Mouse (Mus musculus) adrenal gland, postnatal 25 days (tissue): ENCODE measurements at regions not wholly inside any gene's neighbourhood (a gene's known extent, or its start where the extent isn't known, plus 50 kb on each side); places are given as distances from the start of the nearest gene placed in this dataset.

Experiments used
- DNase-seq: peaks from one replicate; pipeline ENCODE4 v3.0.0; 2021; ENCODE audit warnings: mixed read lengths

- DNase-seq, result no peak
Observed at GRCm38 (mm10) chr3:131919476-131919875, 165.6 kb upstream of the Dkk2 start.

DNA sequence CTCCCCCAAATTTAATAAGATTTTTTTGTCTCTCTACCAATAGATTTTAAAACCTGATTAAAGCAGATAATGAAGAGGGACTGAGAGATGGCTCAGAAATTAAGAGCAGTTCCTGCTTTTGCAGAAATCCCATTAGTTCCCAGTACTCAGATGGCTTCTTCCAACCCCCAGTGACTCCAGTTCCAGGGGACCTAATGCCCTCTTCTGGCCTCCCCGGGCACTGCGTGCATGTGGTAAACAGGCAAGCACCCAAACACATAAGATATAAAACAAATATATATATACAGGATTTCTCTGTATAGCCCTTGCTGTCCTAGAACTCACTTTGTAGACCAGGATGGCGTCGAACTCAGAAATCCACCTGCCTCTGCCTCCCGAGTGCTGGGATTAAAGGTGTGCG is 163.9 kb upstream of the Dkk2 start:
- peak; percentile 52 for DNase-seq

GRCm38 (mm10) chr3:131922733-131923132 is 162.4 kb upstream of the Dkk2 start:
- no peak for DNase-seq

DNA sequence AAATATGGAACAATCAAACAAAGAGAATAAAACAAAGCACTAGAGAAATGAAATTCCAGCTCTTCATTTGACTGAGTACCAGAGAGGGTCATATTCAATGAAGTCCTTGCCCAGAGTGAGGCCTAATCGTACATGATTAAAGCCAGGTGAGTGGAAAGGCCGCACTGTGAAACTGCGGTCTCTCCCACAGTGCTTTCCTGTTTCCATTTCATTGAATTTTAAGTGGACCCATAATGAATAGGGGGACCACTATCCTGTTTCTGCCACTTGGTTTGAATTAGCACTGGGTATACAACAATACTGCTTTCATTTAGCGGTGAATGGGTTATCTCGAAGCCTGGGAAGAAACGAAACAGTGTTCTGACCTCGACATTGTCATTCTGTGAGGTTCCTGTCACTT is 144.2 kb upstream of the Dkk2 start:
- no peak for DNase-seq

- no peak for DNase-seq
Observed at GRCm38 (mm10) chr3:131941961-131942753, 142.9 kb upstream of the Dkk2 start.

- DNase-seq, result no peak
Observed at GRCm38 (mm10) chr3:131943436-131943835, 141.7 kb upstream of the Dkk2 start.

GRCm38 (mm10) chr3:131955771-131956170 is 129.3 kb upstream of the Dkk2 start:
- DNase-seq, result no peak

GRCm38 (mm10) chr3:131960636-131961035 is 124.5 kb upstream of the Dkk2 start:
- no peak for DNase-seq

GRCm38 (mm10) chr3:131961571-131961970 is 123.5 kb upstream of the Dkk2 start:
- no peak for DNase-seq

DNA sequence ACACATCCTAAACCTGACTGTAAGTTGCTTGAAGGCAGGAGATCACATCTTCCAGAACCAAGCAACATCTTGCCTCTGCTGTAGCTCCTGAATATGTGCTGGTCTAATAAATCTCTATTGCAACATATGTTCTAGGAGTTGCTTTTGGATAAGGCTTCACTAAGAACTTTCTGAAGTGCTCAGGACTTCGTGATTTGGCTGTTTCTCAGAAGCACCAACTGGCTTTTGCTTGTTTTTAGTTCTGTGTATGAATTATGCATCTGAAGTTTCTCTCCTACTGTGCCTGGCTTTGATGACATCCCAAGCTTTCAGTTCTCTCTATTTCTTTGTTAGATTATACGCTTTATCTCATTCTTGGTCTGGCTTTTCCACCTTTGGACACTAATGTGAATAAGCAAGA is 122.2 kb upstream of the Dkk2 start:
- DNase-seq, result no peak

GRCm38 (mm10) chr3:131964952-131965351 is 120.1 kb upstream of the Dkk2 start:
- no peak for DNase-seq

DNA sequence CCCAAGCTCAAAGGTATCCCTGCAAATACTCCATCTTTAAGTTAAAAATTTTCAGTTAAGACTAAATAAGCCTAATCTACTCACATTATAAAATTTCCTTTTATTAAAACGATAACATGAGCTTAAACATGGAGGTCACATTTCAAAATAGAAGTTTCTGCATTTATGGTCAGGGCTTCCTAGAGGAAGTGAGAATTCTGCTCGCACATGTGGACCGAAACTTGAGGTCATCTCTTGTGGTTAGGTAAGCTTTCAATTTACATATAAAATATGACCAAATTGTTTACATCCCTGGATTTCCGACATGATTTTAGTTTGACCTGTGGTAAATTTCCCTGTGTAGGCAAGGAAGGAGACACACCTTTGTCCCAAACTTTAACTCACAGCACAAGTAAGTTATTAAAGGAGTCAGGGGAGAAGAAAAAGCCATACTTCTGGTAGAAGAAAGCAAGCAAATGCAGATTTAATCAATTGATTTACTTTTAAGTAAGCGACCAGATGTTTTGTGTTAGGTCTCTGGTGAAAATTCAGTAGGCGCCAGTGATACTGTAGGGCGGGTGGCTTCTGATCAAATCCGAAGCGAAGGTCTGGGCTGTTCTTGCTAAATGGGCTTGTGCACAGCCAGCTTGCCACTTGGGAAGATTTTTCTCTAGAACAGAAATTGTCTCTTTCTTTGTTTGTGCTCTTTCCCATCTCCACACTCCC is 119.5 kb upstream of the Dkk2 start:
- no peak for DNase-seq

GRCm38 (mm10) chr3:131967288-131967687 is 117.8 kb upstream of the Dkk2 start:
- DNase-seq, result no peak

DNA sequence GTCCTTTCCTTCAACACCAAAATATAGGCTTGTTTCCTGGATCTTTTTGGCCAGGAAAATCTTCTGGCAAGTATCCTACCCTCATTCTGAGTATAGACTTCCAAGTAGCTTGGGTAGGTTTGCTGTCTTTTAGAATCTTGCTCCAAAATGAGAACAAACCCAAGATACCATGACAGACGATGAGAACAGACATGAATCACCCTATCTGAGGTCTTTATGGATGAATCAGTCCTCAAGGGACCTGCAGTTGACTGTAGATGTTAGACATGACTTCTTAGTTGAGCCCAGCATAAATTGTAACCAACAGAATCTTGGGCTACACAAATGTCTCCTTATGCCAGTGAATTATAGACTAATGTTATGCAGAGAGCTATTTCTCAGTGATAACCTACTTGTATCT is 114.3 kb upstream of the Dkk2 start:
- DNase-seq, result no peak

- DNase-seq, result peak; percentile 39
Observed at GRCm38 (mm10) chr3:131975940-131976628, 109.0 kb upstream of the Dkk2 start.

GRCm38 (mm10) chr3:131983292-131983691 is 101.8 kb upstream of the Dkk2 start:
- DNase-seq, result no peak

GRCm38 (mm10) chr3:131998838-131999613 is 86.1 kb upstream of the Dkk2 start:
- no peak for DNase-seq

DNA sequence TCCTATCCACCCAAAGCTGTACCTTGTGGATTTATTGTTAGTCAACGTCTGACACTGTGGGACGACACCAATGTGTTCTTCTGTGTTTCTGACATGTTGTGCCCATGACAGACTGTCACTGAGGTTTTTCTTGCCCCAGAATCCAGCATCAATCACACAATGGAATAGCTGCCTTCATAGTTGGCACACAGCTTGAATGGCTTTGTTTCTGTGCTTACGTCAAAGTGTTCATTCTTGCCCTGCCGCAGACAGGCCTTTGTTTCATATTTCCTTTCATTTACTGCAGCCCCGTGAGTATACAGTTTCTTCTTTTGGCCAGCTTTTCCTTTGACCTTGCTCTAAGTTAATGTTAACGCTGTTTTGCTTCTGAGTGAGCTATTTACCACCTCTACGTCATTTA is 78.9 kb upstream of the Dkk2 start:
- no peak for DNase-seq

DNA sequence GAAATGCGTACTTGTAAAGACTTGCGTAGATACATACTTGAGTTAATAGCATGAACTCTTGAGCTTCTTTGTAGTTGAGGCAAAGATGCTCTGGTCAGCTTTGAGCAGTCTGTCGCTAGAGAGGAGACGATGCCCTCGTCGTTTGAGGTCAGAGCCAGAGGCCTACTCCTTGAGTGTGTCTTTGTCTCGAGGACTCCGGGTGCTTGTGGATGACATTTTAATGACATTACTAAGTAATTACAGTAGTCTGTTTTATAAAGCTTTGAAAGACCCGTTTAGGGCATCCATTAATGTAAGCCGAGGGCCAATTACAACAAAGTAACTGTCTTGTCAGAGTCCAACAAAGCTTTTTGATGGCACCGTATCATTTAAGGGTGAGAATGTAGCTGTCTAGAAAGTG is 78.2 kb upstream of the Dkk2 start:
- no peak for DNase-seq

GRCm38 (mm10) chr3:132007356-132007755 is 77.7 kb upstream of the Dkk2 start:
- no peak for DNase-seq

DNA sequence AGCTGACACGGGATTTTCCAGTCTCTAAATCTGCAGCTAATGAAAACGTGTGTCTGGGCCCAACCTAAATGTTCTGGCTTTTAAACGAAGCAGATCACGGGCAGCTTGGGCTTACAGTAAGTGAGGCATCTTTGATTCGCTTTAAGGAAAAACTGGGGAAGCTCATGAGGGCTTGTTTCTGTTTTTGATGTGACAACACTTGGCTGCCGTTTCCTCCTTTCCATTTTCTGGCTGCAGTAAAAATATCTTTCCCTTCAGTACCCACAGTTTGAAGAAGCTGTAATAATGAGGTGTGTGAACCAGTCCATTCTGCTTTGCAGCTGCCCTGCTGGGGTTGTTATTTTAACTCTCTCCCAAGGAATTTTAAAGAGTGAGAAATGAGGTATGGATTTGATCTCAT is 69.9 kb upstream of the Dkk2 start:
- no peak for DNase-seq

DNA sequence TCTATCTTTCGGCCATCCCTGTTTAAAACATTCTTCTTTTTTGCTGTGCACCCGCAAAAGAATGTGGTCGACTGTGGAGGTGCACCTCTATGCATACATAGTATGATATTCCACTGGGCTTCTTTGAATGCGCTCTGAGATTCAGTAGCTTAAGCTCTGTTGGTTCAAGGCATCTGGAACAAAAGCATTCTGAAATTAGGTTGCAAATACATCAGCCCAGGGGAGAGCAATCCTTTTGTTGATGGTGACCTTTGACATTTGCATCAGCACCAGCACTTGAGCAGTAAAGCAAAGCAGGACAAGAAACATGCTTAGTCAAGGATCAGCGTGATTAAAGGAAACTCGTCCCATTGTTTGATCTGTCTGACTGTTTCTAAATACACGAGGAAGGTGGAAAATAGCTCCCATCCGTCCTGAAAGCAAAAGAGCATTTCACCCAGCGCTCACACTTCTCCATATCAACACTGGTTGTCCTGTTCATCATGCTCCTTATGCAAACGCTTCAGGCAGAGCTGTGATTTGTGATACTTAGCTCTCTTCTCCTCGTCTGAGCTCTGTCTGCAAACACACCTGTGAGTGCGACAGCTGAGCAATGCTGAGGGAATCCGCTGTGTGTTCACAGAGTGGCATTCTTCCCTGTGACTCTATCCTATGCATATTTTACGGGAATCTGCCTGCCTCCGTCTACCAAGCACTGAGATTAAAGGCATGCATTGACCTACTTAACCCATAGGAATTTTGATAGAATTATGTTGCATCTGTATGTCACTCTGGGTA is 67.4 kb upstream of the Dkk2 start:
- DNase-seq, result no peak
